Mouse (Mus musculus): ENCODE results near the gene Ap2s1.

Ap2s1 gene

GRCm38 (mm10) chr7:16752016-16752415, 13.8 kb downstream of the Ap2s1 start:
- DNase-seq (ENCODE audit: low spot score in 2 of 2) = peak in 1 of 2 experiments; percentile 58

DNA sequence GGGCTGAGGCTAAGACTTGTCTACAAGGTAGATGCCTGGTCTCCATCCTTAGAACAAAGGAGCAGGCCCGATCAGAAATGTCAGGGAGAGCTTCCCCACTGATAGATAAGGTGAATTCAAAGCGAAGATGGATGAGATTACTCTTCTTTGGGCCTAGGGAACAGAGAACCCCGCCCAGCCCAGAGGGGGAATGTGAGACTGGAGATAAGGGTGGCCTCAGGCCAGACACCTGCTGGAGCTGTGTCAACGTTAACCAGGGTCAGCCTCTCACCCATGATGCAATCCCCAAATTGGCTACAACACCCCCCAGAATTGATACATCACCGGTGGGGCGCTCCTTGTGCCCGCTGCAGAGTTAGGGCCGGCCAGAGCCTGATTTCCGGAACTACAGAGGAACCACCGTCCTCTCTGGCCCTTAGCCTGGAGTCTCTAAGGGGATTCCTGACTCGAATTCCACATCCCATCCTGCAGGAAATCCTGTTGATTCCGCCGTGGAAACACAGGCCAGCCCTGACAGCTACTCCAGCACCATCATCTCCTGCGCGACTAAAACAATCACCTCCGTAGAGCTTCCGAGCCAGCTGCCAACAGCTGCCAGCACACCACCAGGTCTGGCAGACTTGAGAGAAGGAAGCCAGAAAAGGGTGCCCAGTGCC, 17.3 kb downstream of the Ap2s1 start:
- no peak for DNase-seq (ENCODE audit: low spot score in 2 of 2)

- DNase-seq (ENCODE audit: low spot score in 2 of 2) = no peak
Measured at GRCm38 (mm10) chr7:16758872-16759574, 20.8 kb downstream of the Ap2s1 start.

- peak in 1 of 2 experiments; percentile 49 for DNase-seq (ENCODE audit: low spot score in 2 of 2)
Measured at GRCm38 (mm10) chr7:16760292-16760691, 22.1 kb downstream of the Ap2s1 start.

DNA sequence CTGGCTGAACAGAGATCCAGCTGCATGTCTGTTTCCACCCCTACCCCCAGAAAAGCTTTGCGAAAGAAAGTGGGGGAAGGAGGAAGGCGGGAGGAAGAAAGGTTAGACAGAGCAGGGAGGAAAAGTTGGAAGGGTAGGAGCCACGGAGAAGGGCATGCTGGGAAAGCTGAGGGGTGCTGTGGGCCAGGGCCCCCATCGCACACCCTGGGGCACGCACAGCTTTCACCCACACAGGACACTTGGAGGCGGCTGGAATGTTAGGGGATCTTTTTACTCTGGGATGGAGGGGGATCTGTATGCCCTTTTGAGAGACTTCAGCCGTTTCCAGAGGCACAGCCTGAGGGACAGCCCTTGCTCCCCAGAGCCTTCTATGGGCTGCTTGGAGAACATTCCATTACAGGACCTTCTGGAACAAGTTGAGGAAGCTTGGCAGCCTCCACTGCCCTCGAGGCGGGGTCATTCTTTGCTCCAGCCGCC, 22.8 kb downstream of the Ap2s1 start:
- no peak for DNase-seq (ENCODE audit: low spot score in 2 of 2)

GRCm38 (mm10) chr7:16761630-16762029, 23.4 kb downstream of the Ap2s1 start:
- no peak for DNase-seq (ENCODE audit: low spot score in 2 of 2)

GRCm38 (mm10) chr7:16763463-16764218, 25.4 kb downstream of the Ap2s1 start:
- no peak for DNase-seq (ENCODE audit: low spot score in 2 of 2)

GRCm38 (mm10) chr7:16766443-16766842, 28.2 kb downstream of the Ap2s1 start:
- no peak for DNase-seq (ENCODE audit: low spot score in 2 of 2)

GRCm38 (mm10) chr7:16775888-16776287, 37.7 kb downstream of the Ap2s1 start:
- no peak for DNase-seq (ENCODE audit: low spot score in 2 of 2)

GRCm38 (mm10) chr7:16780076-16780475, 41.9 kb downstream of the Ap2s1 start:
- no peak for DNase-seq (ENCODE audit: low spot score in 2 of 2)

DNA sequence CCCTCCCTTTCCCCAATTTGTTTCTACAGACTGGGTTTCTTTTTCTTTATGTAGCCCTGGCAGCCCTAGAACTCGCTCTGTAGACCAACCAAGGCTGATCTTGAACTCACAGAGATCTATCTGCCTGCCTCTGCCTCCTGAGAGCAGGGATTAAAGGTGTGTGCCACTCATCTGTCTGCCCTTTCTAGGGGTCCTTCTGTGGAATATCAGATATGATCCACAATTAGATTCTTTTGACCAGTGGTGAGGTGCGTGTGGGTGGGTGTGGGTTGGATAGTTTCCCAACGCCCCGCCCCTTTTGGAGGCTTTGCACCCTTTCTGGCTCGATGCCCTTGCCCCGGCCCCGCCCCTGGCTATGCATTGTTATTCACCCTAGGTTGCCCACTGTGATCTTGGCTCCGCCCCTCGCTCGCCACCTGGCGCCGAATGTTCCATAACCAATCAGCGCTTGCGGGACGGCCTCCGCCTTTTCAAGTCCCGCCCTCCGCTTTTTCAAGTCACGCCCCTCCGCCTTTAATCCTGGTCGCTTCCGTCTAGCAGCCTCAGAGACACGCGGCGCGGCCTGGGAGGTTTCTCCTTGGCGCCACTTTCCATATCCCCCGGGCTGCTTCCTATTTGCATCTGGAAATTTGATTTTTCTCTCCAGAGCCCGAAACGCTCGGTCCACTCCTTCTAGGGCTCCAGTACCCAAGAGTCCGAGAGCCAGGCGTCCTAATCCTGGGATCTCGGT, 42.8 kb downstream of the Ap2s1 start, which contains the start of gene Slc1a5:
Gene Slc1a5, plus strand, starts transcription at position 516 of the 730 bp plus-strand sequence.
- DNase-seq (ENCODE audit: low spot score in 2 of 2) = peak; percentile 93 to 97

DNA sequence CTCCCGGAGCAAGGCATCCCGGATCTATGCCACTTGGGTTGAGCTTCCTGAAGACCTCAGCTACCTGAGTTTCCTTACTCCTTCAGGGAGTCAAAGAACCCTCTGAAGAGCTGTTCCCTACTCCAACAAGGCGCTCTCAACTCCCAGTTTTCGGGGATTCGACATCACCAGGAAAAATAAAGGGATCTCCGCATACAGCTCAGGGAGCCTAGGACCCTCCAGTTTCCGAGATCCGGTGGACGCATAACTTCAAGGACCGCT, 43.3 kb downstream of the Ap2s1 start:
- no peak for DNase-seq (ENCODE audit: low spot score in 2 of 2)

GRCm38 (mm10) chr7:16781816-16782554, 43.8 kb downstream of the Ap2s1 start:
- peak; percentile 65 to 66 for DNase-seq (ENCODE audit: low spot score in 2 of 2)

DNA sequence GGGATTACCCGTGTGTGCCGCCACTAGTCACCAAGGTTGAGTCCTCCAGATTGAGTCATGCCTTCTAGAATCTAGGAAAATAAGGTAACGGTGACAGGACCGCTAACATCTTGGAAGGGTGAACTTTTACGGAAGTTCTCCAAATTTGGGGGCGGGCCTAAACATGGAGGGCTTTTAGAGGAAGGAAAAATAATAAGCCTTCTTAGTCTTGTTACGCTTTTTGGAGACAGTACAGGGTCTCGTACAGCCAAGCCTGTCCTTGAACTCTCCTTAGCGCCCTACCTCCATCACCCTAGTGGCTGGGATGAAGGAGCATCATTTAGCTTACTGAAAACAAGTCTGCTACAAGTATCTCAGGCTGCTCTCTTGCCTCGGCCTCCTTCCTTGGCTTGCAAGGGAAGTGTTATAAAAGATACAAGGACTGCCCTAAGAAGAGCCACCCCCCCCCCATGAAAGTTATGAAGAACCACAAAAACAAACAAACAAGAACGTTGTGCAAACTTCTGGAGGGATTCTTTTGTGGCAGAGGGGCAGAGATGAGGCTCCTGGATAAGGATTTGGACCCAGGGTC, 44.4 kb downstream of the Ap2s1 start:
- no peak for DNase-seq (ENCODE audit: low spot score in 2 of 2)

DNA sequence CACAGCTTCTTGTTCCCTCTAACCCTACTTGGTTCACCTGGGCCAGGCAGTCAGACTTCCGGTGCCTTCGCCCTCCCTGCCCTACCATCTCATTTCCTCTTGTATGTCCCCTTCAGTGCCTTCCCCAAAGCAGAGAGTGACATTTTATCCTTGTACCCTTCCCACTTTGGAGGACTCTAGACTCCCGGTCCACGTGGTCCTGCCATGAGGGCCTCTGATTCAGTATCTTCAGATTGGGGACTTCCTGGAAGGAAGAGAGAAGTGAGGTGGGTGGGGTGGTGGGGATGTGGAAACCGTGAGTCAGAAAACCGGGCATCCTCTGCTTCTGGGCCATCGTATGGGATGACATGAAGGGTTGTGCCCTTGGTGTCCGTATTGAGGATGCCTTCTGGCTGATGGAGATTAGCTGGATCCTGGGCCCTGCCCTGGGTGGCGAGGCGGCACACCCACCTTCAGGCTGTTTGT, 45.0 kb downstream of the Ap2s1 start:
- DNase-seq (ENCODE audit: low spot score in 2 of 2) = peak; percentile 73 to 85

DNA sequence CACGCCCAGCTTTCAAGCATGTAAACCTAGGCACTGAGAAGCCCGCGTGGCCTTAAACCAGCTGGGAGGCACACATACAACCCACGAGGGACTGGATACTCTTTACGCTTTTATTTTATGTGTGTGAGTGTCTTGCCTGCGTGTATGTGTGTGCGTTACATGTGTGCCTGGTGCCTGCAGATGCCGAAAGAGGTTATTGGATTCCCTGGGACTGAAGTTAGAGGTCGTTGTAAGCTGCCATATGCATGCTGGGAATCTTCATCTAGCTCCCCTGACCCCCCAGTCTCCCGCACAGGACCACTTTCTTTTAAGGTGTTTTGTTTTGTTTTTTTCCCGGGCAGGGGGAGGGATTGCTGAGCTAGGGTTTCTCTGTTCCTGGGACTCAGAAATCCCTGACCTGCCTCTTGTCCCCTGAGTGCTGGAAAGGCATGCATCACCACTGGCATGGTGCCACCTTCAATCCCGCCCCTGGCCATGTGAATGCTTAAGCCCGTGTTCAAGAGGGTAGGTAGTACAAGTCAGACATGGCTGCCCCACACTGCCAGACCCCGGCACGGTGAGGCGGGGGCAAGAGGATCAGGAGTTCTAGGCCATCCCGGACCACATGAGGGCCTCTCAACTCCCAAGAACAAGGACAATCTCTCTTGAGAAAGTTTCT, 45.7 kb downstream of the Ap2s1 start:
- DNase-seq (ENCODE audit: low spot score in 2 of 2) = peak; percentile 68 to 72

DNA sequence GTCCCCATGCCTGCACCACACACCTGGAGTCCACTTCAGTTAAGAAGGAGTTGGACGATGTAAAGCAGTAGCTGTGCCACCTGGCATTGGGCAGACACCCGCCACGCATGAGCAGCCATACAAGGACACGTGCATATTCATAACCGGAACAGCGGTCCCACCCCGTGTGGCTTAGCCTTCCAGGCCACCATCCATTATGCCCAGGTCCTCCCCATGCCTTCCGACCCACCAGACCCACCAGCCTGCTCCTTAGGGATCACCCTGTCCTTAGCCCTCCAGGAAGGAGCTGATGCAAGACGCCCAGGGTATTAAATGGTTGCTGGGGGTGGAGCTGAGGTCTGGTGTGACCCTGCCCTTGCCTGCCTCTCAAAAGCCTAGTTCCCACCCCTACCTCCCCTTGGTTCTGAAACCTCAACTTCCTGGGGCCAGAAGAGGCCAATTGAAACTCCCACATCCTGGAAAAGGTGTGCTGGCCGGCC, 46.3 kb downstream of the Ap2s1 start:
- peak; percentile 52 to 69 for DNase-seq (ENCODE audit: low spot score in 2 of 2)

DNA sequence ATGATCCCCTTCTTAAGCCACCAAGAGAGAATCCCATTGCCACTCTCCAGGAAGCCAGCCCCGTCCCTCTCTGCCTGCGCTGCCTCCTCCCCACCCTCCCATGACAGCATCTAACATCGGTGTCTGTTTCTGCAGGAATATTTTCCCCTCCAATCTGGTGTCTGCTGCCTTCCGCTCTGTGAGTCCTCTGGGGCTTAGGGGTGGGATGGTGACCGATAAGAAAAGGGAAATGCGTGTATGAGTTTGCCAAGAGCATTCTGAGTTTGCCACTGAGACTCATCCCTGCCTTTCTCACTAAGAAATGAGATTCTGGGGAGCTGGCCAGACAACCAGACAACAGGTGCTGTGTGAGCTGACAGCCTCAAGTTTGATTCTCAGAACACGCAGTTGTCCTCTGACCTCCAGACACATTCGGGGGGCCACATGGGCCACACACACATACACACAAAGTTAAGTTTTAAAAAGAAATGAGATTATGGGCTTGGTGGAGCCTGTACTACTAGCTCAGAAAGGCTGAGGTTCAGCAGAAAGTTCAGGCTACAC, 47.4 kb downstream of the Ap2s1 start:
- no peak for DNase-seq (ENCODE audit: low spot score in 2 of 2)

DNA sequence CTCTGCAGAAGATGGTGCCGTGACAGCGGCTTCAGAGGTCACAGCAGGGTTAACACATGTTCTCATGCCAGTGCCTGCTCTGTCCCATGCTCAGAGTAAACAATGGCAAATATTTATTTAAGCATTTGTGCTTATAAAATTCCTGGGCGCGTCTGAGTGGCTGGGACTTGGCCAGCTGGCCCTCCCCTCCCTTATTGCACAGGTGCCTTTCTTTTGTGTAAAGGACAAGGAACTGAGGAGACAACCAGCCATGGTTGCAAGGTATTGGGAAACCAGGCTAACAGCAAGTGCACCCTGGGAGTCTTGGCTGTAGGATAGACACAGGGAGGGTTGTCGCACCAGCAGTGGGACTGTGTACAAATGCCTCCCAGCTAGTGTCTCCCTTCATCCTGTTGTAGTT, 54.1 kb downstream of the Ap2s1 start:
- DNase-seq (ENCODE audit: low spot score in 2 of 2) = no peak

Data from spleen, postnatal 10 days (tissue).